Mouse (Mus musculus): Measurements from ENCODE around the gene Inmt. TPM values are rescaled to one million over a fixed set of nuclear protein-coding genes. Genes with fewer than 3 reads are reported as not detected.

Gene Inmt
- polyA plus RNA-seq, 1 experiment from 2014 or later: 0.17 TPM

- H3K9me3 ChIP-seq (ENCODE audit: control insufficient read depth, low read length): no peaks in the 10 kb centered on the region
These were observed 8.0 kb upstream of the Inmt start for GRCm38 (mm10) chr6:55182655-55183430.

GRCm38 (mm10) chr6:55179560-55179959 is 4.7 kb upstream of the Inmt start:
- TF ChIP-seq CTCF (IDR thresholded peaks at IDR 0.05; ENCODE audit: low read depth): no peak
- no peak for TF ChIP-seq EP300 (optimal IDR thresholded peaks at IDR 0.05)
- no peak for ATAC-seq (ENCODE audit: low FRiP score, low TSS enrichment)
- H3K27ac ChIP-seq (replicated peaks): no peak overlapping the region
- no peaks in the 10 kb centered on the region for H3K4me1 ChIP-seq (replicated peaks; ENCODE audit: control insufficient read depth, insufficient read depth)
- no peaks in the 10 kb centered on the region for H3K36me3 ChIP-seq (ENCODE audit: control insufficient read depth, insufficient read depth, low read length)
- no peaks in the 10 kb centered on the region for H3K27me3 ChIP-seq (ENCODE audit: control insufficient read depth, insufficient read depth, low read length)
- no peak overlapping the region for H3K9ac ChIP-seq (ENCODE audit: low read length)
- no peaks in the 10 kb centered on the region for H3K9me3 ChIP-seq (ENCODE audit: control insufficient read depth, low read length)
- DNase-seq (ENCODE audit: low spot score): no peak
- no peak overlapping the region for H3K4me3 ChIP-seq (ENCODE audit: low read depth, low read length)
- 67% methylated on average over 7 of the region's 7 CpGs for WGBS
- no peak overlapping the region for H3K4me2 ChIP-seq (replicated peaks; ENCODE audit: low read depth)

More at GRCm38 (mm10) chr6:55182655-55183430, 8.0 kb upstream of the Inmt start:
- H3K27me3 ChIP-seq (ENCODE audit: control insufficient read depth, insufficient read depth, low read length): no peaks in the 10 kb centered on the region
- no peak overlapping the region for H3K27ac ChIP-seq (replicated peaks)
- H3K4me3 ChIP-seq (ENCODE audit: low read depth, low read length): no peak overlapping the region
- H3K4me2 ChIP-seq (replicated peaks; ENCODE audit: low read depth): no peak overlapping the region
- no peaks in the 10 kb centered on the region for H3K4me1 ChIP-seq (replicated peaks; ENCODE audit: control insufficient read depth, insufficient read depth)
- no peak for TF ChIP-seq CTCF (IDR thresholded peaks at IDR 0.05; ENCODE audit: low read depth)
- no peak for TF ChIP-seq EP300 (optimal IDR thresholded peaks at IDR 0.05)
- DNase-seq (ENCODE audit: low spot score) (no peak), ATAC-seq (ENCODE audit: low FRiP score, low TSS enrichment) (no peak)
- H3K36me3 ChIP-seq (ENCODE audit: control insufficient read depth, insufficient read depth, low read length): no peaks in the 10 kb centered on the region
- WGBS: 70% methylated on average over 1 of the region's 1 CpGs
- H3K9ac ChIP-seq (ENCODE audit: low read length): no peak overlapping the region

GRCm38 (mm10) chr6:55177060-55177732 is 2.4 kb upstream of the Inmt start:
- WGBS: 50% methylated on average over 12 of the region's 12 CpGs
- H3K27ac ChIP-seq (replicated peaks): no peak overlapping the region
- no peak overlapping the region for H3K4me2 ChIP-seq (replicated peaks; ENCODE audit: low read depth)
- no peak overlapping the region for H3K4me3 ChIP-seq (ENCODE audit: low read depth, low read length)
- no peak for ATAC-seq (ENCODE audit: low FRiP score, low TSS enrichment)
- H3K36me3 ChIP-seq (ENCODE audit: control insufficient read depth, insufficient read depth, low read length): no peaks in the 10 kb centered on the region
- H3K4me1 ChIP-seq (replicated peaks; ENCODE audit: control insufficient read depth, insufficient read depth): no peaks in the 10 kb centered on the region
- no peaks in the 10 kb centered on the region for H3K9me3 ChIP-seq (ENCODE audit: control insufficient read depth, low read length)
- peak; percentile 33 for DNase-seq (ENCODE audit: low spot score)
- no peaks in the 10 kb centered on the region for H3K27me3 ChIP-seq (ENCODE audit: control insufficient read depth, insufficient read depth, low read length)
- TF ChIP-seq CTCF (IDR thresholded peaks at IDR 0.05; ENCODE audit: low read depth) (peak; percentile 63), EP300 (optimal IDR thresholded peaks at IDR 0.05) (no peak)
- no peak overlapping the region for H3K9ac ChIP-seq (ENCODE audit: low read length)

- WGBS: 21% methylated on average over 5 of the region's 5 CpGs
- DNase-seq (ENCODE audit: low spot score): no peak
- TF ChIP-seq EP300 (optimal IDR thresholded peaks at IDR 0.05): no peak
- TF ChIP-seq CTCF (IDR thresholded peaks at IDR 0.05; ENCODE audit: low read depth): no peak
- Histone ChIP-seq H3K36me3 (ENCODE audit: control insufficient read depth, insufficient read depth, low read length) (no peaks in the 10 kb centered on the region), H3K27me3 (ENCODE audit: control insufficient read depth, insufficient read depth, low read length) (no peaks in the 10 kb centered on the region), H3K9me3 (ENCODE audit: control insufficient read depth, low read length) (no peaks in the 10 kb centered on the region), H3K4me1 (replicated peaks; ENCODE audit: control insufficient read depth, insufficient read depth) (no peaks in the 10 kb centered on the region), H3K27ac (replicated peaks) (no peak overlapping the region), H3K4me3 (ENCODE audit: low read depth, low read length) (no peak overlapping the region), H3K4me2 (replicated peaks; ENCODE audit: low read depth) (no peak overlapping the region), H3K9ac (ENCODE audit: low read length) (no peak overlapping the region)
- ATAC-seq (ENCODE audit: low FRiP score, low TSS enrichment): no peak
These were observed 1.0 kb upstream of the Inmt start for GRCm38 (mm10) chr6:55175892-55176291.

- 17% methylated on average over 2 of the region's 2 CpGs for WGBS
- ATAC-seq (ENCODE audit: low FRiP score, low TSS enrichment): no peak; the same call in 1 of the 2 replicates
These were observed 613 bp upstream of the Inmt start for GRCm38 (mm10) chr6:55175456-55175855.

GRCm38 (mm10) chr6:55173941-55174349 is 898 bp downstream of the Inmt start:
- Histone ChIP-seq H3K36me3 (ENCODE audit: control insufficient read depth, insufficient read depth, low read length) (no peaks in the 10 kb centered on the region), H3K27ac (replicated peaks) (no peak overlapping the region), H3K4me2 (replicated peaks; ENCODE audit: low read depth) (no peak overlapping the region), H3K4me1 (replicated peaks; ENCODE audit: control insufficient read depth, insufficient read depth) (no peaks in the 10 kb centered on the region), H3K27me3 (ENCODE audit: control insufficient read depth, insufficient read depth, low read length) (no peaks in the 10 kb centered on the region), H3K9ac (ENCODE audit: low read length) (no peak overlapping the region), H3K9me3 (ENCODE audit: control insufficient read depth, low read length) (no peaks in the 10 kb centered on the region), H3K4me3 (ENCODE audit: low read depth, low read length) (no peak overlapping the region)
- TF ChIP-seq EP300 (optimal IDR thresholded peaks at IDR 0.05) (no peak), CTCF (IDR thresholded peaks at IDR 0.05; ENCODE audit: low read depth) (no peak)
- DNase-seq (ENCODE audit: low spot score): no peak
- 45% methylated on average over 3 of the region's 3 CpGs for WGBS
- no peak for ATAC-seq (ENCODE audit: low FRiP score, low TSS enrichment)

More at GRCm38 (mm10) chr6:55175456-55175855, 613 bp upstream of the Inmt start:
- H3K27ac ChIP-seq (replicated peaks): no peak overlapping the region
- H3K9me3 ChIP-seq (ENCODE audit: control insufficient read depth, low read length): no peaks in the 10 kb centered on the region
- H3K9ac ChIP-seq (ENCODE audit: low read length): no peak overlapping the region
- no peaks in the 10 kb centered on the region for H3K4me1 ChIP-seq (replicated peaks; ENCODE audit: control insufficient read depth, insufficient read depth)
- H3K36me3 ChIP-seq (ENCODE audit: control insufficient read depth, insufficient read depth, low read length): no peaks in the 10 kb centered on the region
- no peak for DNase-seq (ENCODE audit: low spot score)
- H3K4me3 ChIP-seq (ENCODE audit: low read depth, low read length): no peak overlapping the region
- H3K4me2 ChIP-seq (replicated peaks; ENCODE audit: low read depth): no peak overlapping the region
- H3K27me3 ChIP-seq (ENCODE audit: control insufficient read depth, insufficient read depth, low read length): no peaks in the 10 kb centered on the region
- TF ChIP-seq CTCF (IDR thresholded peaks at IDR 0.05; ENCODE audit: low read depth) (no peak), EP300 (optimal IDR thresholded peaks at IDR 0.05) (no peak)

Data from stomach, postnatal 0 days (tissue).